Mouse (Mus musculus): ENCODE data around the gene Vmn1r128.
"Not testable (repeated sequence)": the region's sequence is repeated elsewhere in the genome, so short reads cannot be mapped to it uniquely, and the experiment has no call there.

The Vmn1r128 gene

GRCm38 (mm10) chr7:21349073-21349472 is at the start of gene Vmn1r128:
Vmn1r128 (plus strand) TSS chr7:21349373.
- DNase-seq (ENCODE audit: low read depth), result not testable (repeated sequence)

- not testable (repeated sequence) for DNase-seq (ENCODE audit: low read depth)
Observed at GRCm38 (mm10) chr7:21301367-21301766, 47.8 kb upstream of the Vmn1r128 start, which contains the start of gene Vmn1r126. Vmn1r126 (minus strand) TSS chr7:21301467.

- not testable (repeated sequence) for DNase-seq (ENCODE audit: low read depth)
Observed at GRCm38 (mm10) chr7:21319761-21320160, 29.4 kb upstream of the Vmn1r128 start, which contains the start of gene Vmn1r127. Vmn1r127 (minus strand) TSS chr7:21319861.

GRCm38 (mm10) chr7:21361191-21361590 is 12.0 kb downstream of the Vmn1r128 start, which contains the start of gene Vmn1r129:
Vmn1r129 (minus strand) TSS chr7:21361291.
- DNase-seq (ENCODE audit: low read depth), result not testable (repeated sequence)
